Mouse (Mus musculus) mesoderm, embryonic 11.5 days (tissue): ENCODE results near the gene Tmem219.

Experiments used
- DNase-seq: peaks from one replicate; pipeline ENCODE4 v3.0.0-alpha.2; 2012; ENCODE audit warnings: low read depth, low spot score

The Tmem219 gene

DNA sequence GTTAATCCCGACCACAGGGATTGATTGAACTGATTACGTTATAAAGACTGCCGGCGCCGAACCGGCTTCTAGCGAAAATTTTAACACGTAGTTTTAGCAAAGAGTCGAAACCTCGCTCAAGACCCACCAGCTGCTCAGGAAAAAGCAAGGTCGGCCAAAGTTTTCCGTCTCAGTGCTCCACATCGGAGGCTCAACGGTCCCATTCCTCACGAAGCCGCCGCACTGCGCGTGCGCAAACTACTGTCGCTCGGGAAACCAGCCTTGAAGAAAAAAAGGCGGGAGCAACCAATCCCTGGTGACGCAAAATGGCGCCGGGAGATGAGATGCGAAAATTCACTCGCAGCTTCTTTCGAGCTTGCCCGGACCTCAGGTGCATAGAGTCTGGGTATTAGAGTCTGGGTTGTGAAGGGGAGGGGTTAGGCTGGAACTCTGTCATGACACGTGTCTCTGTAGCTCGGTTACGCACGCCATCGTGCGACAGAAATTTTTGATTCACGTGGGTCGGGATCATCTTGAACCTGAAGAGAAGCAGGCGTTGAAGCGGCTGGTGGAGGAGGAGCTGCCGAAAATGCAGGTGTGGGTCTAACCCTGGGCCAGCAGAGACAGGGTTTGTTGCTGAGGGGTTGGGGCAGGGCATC, 60.5 kb downstream of the Tmem219 start, which contains the start of gene Ino80e:
TSS of gene Ino80e (minus strand) at position 231 of the 638 bp plus-strand sequence.
- peak; percentile 97 for DNase-seq

DNA sequence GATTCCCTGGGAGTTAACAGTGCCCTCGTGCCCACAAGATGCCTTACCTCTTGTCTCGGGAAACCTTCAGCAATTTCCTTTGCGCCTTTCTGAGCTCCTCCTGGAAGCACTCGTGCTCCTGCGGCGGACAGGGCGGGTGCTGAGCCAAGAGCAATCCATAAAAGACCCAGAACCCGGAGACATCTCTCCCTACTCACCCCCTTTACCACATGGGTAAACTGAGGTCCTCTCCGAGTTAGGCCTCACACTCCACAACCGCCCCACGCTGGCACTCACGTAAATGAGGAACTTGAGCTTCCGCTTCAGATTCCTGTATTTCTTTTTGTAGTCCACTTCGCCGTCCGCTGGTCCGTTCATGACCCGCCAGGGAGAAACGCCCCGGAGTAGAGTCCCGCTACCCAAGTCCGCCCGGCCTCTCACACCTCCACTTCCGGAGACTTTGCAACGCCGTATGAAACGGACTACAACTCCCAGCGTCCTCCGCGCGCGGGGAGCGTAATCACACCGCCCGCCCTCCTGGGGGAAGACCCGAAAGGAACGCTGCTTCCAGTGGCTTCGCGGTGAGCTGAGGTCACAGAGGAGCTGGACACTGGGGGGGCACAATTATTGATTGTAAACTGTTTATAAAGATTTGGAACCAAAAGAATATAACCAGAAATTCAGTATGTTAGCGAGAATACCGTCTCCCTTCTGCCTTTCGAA, 61.1 kb downstream of the Tmem219 start, which contains the start of gene Hirip3:
TSS of gene Hirip3 (plus strand) at position 544 of the 702 bp plus-strand sequence.
- DNase-seq: peak; percentile 95

DNA sequence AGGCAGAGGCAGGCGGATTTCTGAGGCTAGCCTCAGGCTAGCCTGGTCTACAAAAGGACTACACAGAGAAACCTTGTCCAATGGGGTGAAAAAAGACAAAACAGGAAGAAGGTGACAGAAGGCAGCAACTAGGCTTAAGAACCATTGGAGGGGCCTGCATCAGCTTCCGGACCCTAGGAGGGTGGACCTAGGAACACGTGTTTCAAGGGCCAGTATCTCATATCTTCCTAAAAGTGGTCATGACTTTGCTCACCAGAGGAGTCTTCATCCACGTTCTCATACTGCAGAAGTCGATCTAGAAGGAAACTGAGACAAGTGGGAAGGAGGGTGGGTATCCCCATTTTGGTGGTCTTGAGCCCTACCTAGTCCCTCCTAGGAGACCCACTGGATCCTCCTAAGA, 61.7 kb downstream of the Tmem219 start:
- DNase-seq: no peak

DNA sequence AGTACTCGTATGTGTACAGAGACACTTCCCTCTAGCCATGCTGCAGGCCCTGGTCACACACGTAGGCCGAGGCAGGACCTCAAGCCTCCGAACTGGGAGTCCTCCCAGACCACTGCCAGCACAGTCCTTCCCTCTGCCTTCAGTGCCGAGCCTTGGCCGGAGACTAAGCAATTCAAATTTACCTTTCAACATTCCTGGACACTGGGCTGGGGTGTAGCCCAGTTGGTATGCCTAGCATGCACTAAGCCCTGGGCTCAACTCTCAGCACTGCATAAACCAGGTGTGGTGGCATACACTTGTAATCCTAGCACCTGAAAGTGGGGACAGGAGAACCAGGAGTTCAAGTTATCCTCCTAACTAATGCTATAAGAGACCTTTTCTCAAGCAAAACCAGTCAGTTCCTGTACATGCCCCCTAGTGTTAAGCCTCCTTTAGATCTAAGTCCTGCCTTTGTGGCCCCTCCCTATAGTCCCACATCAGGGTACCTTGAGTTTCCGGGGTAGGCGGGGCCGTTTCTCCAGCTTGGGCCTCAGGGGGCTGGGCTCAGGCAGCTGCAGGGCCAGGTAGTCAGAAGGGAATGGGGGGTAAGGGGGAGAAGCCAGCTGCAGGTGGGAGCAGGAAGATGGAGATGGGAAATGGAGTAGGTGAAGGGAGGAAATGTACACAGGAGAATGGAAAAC, 65.8 kb downstream of the Tmem219 start:
- DNase-seq: no peak

DNA sequence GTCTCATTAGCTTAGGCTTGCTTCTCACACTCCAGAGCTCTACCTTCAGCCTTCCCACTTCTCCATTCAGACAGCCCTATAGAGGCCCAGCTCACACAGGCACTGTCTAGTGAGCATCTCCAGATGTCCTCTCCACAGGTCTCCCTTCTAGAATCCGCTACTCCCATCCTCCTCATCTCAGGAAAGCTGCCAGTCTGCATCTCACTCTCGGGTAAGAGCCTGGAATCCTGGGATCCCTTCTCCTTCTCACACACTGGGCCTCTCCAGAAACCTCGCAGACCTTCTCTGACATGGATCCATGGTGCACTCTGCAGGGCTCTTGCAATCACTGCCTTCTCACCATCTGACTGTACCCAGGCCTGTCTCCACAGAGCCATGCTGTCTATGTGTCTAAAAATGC, 67.1 kb downstream of the Tmem219 start:
- DNase-seq: no peak

DNA sequence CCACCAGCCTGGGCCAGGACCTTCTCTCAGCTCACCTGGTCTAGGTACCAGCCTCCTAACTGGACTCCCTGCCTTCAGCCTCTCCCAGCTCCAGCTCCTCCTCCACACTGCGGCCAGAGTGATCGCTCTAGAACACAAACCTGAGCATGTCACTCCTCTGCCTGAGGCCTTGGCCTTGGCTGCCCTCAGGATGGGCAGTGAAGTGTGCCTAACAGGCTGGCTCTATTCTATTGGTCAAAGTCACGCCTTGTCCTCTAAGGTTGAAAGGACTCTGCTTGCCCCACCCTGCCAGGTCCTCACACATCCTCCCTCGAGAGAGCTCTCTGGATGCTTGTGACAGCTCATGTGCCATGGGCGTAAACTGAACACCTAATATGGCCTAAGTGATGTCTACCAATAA, 69.3 kb downstream of the Tmem219 start:
- DNase-seq: no peak

DNA sequence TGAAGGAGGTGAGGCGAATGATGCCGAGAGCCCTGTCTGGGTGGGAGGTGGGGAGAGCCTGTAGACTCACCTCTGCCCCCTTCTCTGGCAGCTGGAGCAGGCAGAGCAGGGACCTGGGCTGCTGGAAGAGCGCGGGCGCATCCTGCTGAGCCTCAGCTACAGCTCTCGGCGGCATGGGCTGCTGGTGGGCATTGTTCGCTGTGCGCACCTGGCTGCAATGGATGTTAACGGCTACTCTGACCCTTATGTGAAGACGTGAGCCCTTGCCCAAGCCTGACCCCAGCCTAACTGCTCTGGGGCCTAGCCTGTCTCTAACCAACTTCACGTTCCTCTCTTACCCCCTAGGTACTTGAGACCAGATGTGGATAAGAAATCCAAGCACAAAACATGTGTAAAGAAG, 71.5 kb downstream of the Tmem219 start:
- DNase-seq: no peak

DNA sequence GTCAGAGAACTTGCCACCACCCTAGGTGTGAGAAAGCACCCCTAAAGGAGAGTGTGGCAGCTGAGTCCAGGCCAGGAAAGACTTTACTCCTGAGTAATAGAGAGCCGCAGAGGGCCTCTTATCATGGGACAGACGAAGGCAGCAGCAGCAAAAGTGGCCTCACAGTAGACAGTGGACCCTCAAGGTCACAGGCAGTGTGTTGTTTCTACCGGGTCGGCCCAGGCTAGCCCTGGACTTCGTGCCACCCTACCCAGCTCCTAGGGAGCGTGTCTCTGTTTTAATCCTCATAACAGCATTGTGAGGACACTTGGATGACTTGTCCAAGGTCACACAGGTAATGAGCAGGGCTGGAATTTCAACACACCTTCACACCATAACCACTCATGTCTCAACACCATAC, 72.6 kb downstream of the Tmem219 start:
- no peak for DNase-seq

DNA sequence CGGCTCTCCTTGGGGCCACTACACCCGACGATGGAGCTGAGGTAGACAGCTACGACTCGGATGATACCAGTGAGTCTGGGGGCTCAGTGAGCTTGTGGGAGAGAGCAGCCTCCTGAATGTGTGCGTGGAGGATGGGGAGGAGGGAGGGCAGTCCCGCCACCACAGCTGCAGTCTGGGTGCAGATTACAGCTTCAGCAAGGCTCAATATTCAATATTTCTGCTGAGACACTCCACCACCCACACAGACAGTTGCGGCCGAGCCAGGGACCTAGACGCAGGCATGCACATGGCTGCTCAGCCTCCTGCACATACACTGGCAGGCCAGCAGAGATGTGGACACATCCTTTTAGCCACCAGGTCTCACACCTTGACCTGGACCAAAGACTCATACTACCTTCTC, 73.9 kb downstream of the Tmem219 start:
- DNase-seq: no peak

DNA sequence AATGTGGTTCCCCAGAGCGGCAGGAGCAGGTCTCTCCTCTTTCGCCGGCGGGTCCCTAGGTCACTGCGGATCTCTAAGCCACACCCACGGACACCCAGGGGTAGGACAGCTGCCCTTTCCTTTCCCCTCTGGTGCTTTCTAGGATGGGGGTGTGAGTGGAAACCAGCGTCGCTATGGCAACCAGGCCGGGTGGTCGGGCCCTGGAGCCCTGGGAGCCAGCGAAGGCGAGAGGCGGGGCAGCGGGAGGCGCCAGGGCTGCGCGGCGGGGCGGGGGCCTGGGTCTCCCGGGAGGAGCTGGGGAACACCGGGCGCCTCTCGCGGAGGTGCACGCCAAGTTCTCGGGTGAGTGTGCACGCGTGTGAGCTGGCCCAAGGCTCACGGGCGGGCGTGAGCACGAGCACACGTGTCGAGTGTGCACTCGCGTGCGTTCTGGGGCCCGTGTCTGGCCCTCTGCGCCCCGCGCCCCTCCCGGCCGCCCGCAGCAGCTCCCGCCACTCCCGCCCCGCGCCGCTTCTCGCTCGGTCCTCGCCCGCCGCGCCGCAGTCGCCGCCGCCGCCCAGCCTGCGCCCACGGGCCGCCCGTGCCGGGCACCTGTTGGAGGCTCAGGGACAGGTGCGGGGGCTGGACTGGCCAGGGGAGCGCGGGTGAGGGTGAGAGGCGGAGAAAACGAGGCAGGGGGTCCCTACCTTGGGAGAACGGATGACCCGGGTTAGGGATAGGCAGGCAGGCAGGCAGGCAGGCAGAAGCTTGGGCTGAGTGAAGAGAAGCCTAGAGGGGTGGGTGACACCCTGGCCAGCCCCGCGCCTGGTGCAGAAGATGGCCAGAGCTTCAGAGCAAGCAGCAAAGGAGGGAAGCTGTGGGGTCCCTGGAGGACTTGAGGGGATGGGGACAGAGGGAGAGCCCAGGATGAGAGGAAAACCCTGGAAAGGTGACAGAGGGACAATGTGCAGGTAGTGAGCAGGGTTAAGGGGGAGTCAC, 75.0 kb downstream of the Tmem219 start:
- DNase-seq: peak; percentile 65

DNA sequence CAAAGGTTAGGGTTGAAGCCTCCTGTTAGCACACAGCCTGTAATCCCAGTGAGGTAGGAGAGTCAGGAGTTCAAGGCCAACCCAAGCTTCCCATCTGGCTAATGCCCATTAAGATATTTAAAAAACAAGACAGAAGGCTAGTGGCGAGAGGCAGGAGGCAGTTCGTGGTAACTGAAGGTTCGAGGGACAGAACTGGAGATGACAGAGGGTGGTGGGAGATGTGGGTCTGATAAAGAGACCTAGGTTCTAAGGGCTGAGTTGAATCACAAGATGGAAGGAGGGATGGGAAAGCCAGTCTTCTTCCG, 75.6 kb downstream of the Tmem219 start, which contains the start of gene Doc2a:
TSS of gene Doc2a (plus strand) at position 301 of the 305 bp plus-strand sequence.
- DNase-seq: no peak

DNA sequence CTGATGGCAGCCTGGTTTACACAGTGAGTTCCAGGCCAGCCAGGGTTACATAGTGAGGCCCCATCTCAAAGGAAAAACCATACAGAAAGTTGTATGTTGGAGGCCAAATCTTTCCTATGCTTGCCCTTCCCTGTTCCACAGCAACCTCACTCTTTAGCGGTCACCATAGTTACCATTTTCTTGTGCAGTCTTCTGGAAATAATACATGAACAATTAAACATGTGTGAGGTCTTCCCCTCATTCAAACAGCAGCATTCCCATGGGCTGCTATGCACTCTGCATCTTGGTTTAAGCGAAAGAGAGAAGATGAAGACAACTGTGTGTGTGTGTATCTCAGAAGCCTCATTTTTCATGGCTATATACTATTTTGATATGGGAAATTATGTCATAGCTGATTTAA, 77.2 kb downstream of the Tmem219 start:
- DNase-seq: no peak

DNA sequence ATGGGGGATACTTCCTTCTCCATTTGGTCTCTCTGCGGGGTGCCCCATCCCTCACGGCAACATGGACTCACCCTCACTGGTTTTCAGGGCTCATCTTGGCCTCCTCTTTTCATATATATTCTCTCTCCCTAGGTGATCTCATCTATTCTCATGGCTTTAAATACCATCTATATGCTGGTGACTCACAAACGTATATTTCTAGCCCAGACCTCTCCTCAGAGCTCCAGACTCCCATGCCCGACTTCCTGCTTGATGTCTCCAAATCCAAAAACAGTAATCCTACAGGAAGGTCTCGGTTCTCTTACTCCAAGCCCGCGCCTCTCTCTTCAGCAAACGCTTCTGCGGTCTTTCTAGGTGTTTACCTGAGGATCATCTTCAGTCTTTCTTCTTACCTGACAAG, 79.4 kb downstream of the Tmem219 start:
- DNase-seq: no peak
